Mouse (Mus musculus) heart, adult 2 months (tissue): Measurements from ENCODE around the gene Zfp637.

Experiments
- CTCF ChIP-seq: fragments of 200-600 bp; IDR thresholded peaks from 2 replicates; pipeline ENCODE4 v1.8.1; 2022; ENCODE audit warnings: antibody characterized with exemption, mild to moderate bottlenecking, moderate library complexity
- POLR2A ChIP-seq: fragments of 200-500 bp; IDR thresholded peaks from 2 replicates; pipeline ENCODE4 v1.6.1; 2011; ENCODE audit warnings: mild to moderate bottlenecking, low read depth, low read length, control low read depth; ENCODE audit not compliant: insufficient read depth

DNA sequence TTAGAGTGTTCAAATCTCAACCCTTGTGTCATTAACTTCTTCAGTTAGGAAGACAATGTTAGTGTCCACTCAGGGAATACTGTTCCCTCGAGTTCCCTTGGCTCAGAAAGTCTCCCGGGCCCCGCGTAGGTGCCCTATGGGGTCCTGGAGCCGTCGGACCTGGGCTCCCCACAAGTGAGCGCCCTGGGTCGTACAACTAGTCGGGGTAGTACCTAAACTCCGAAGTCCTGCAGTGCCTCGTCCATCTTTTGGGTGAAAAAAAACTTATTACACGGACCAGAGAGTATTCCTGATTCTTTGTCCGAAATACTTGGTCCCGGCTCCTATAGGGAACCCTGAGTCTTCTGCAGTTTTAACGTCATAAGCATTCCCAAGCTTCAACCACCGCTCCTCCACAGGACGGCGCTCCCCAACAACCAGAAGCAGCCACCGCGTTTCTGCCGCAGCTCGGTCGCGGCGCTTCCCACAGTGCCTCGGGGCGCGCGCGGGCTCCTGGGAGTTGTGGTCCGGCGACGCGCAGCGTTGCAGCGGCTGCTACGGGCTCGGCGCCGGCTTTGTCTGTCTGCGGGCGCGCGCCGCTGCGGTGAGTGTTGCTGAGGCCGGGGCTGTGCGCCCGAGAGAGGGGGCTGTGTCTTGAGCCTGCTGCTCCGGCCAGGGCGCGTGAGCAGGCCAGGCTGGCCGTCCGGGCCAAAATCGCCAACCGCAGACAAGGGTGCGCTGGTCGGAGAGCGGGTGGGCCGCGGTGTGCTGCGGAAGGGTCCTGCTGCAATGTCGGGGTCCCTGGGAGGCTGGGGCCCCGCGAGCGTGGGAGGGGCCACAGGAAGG is at the start of gene Zfp637:
- TF ChIP-seq CTCF (peak; percentile 73), POLR2A (peak; percentile 72)
